Mouse (Mus musculus) activated CD4-positive, CD25-positive, alpha-beta regulatory T cell, adult 4 months (primary cell): Measurements from ENCODE around the gene Pbx2. TPM values are rescaled to one million over a fixed set of nuclear protein-coding genes. Genes with fewer than 3 reads are reported as not detected.
"Not testable (repeated sequence)": the region's sequence is repeated elsewhere in the genome, so short reads cannot be mapped to it uniquely, and the experiment has no call there.

Experiments
- ATAC-seq: one replicate; pipeline ENCODE4 v1.8.0; 2017
- polyA plus RNA-seq, 2 experiments: library from polyadenylated mRNA; unstranded; fragments of 100-300 nt; shearing (Covaris generic); gene quantifications; one replicate each; pipeline ENCODE4 v1.2.1; 2017

Gene Pbx2
- 10 to 100 TPM in 1 of 2 experiments, 1 to 10 TPM in 1; 8.5 to 10.2 TPM for polyA plus RNA-seq

- ATAC-seq = no peak
These were observed at the start of gene Pbx2 for GRCm38 (mm10) chr17:34591029-34591993. Pbx2 (plus strand) TSS chr17:34591266.

GRCm38 (mm10) chr17:34543567-34543966 lies 47.5 kb upstream of the Pbx2 start:
- ATAC-seq = not testable (repeated sequence)

- ATAC-seq = no peak
These were observed 44.3 kb upstream of the Pbx2 start for GRCm38 (mm10) chr17:34546797-34547196.

- no peak for ATAC-seq
These were observed 43.5 kb upstream of the Pbx2 start for GRCm38 (mm10) chr17:34547601-34548000.

- ATAC-seq = no peak
These were observed 41.9 kb upstream of the Pbx2 start for GRCm38 (mm10) chr17:34549156-34549555.

- ATAC-seq = no peak
These were observed 41.2 kb upstream of the Pbx2 start for GRCm38 (mm10) chr17:34549843-34550242.

GRCm38 (mm10) chr17:34555483-34555882 lies 35.6 kb upstream of the Pbx2 start:
- ATAC-seq = peak; percentile 46

GRCm38 (mm10) chr17:34556406-34556805 lies 34.7 kb upstream of the Pbx2 start:
- no peak for ATAC-seq

GRCm38 (mm10) chr17:34557411-34557810 lies 33.7 kb upstream of the Pbx2 start:
- ATAC-seq = no peak

- ATAC-seq = no peak
These were observed 31.9 kb upstream of the Pbx2 start for GRCm38 (mm10) chr17:34559116-34559515.

GRCm38 (mm10) chr17:34559895-34560294 lies 31.2 kb upstream of the Pbx2 start:
- ATAC-seq = no peak

GRCm38 (mm10) chr17:34560438-34560837 lies 30.6 kb upstream of the Pbx2 start:
- ATAC-seq = no peak

GRCm38 (mm10) chr17:34561200-34561599 lies 29.9 kb upstream of the Pbx2 start:
- ATAC-seq = no peak

- ATAC-seq = no peak
These were observed 28.5 kb upstream of the Pbx2 start for GRCm38 (mm10) chr17:34562595-34562994.

GRCm38 (mm10) chr17:34563354-34563753 lies 27.7 kb upstream of the Pbx2 start:
- no peak for ATAC-seq

- ATAC-seq = no peak
These were observed 27.1 kb upstream of the Pbx2 start, which contains the start of gene Notch4 for GRCm38 (mm10) chr17:34564003-34564421. Notch4 (plus strand) TSS chr17:34564268.

- no peak for ATAC-seq
These were observed 26.3 kb upstream of the Pbx2 start for GRCm38 (mm10) chr17:34564796-34565195.

- no peak for ATAC-seq
These were observed 23.8 kb upstream of the Pbx2 start for GRCm38 (mm10) chr17:34567311-34567710.

- no peak for ATAC-seq
These were observed 22.6 kb upstream of the Pbx2 start for GRCm38 (mm10) chr17:34568421-34568820.

- ATAC-seq = no peak
These were observed 21.1 kb upstream of the Pbx2 start for GRCm38 (mm10) chr17:34569919-34570318.

GRCm38 (mm10) chr17:34571875-34572274 lies 19.2 kb upstream of the Pbx2 start:
- no peak for ATAC-seq

- no peak for ATAC-seq
These were observed 18.7 kb upstream of the Pbx2 start for GRCm38 (mm10) chr17:34572361-34572760.

- ATAC-seq = no peak
These were observed 14.5 kb upstream of the Pbx2 start for GRCm38 (mm10) chr17:34576577-34576976.

- no peak for ATAC-seq
These were observed 13.0 kb upstream of the Pbx2 start for GRCm38 (mm10) chr17:34578070-34578469.
